In genomic region chr4:28934802-28935201, GRCm38 (mm10) we compare ENCODE assay signal across 15 mouse cellular contexts.
A peak's percentile ranks its signal among the peaks of the same experiment; 100 is the strongest.
DNase-seq lines count a peak whose midpoint lies in the region; ATAC-seq lines count a peak whose summit lies in the region.
"Had no signal": no experiment of that assay in that cellular context is flagged by ENCODE, and none has a peak within 500 bp of the region (broad histone marks: within the 10 kb centered on the region; RNA-seq: fewer than 3 reads in every experiment).

No protein-coding gene starts in this region.

- peak; percentile 37; the same call in 1 of the 2 replicates for ATAC-seq in hindbrain, embryonic 16.5 days
- ATAC-seq: inflammation-experienced regulatory T-cells, adult 6 months had no signal

- DNase-seq in embryo, embryonic 10 days (ENCODE audit: low spot score) = peak; percentile 10
- no peak for DNase-seq in embryo, embryonic 9.5 days (ENCODE audit: extremely low spot score)
- DNase-seq in left cerebral cortex, postnatal 4 days = peak; percentile 4
- no peak for DNase-seq in left cerebral cortex, adult 8-10 months (ENCODE audit: low spot score in 2 of 2)
- DNase-seq in embryo, embryonic 10.5 days (ENCODE audit: low spot score) = peak; percentile 25
- no peak for DNase-seq in lung, postnatal 14 days
- DNase-seq in thymus, postnatal 10 days (ENCODE audit: low spot score in 2 of 2) = no peak
- DNase-seq: cerebellum, adult 9-10 months; gastrocnemius, postnatal 36 days; lung, adult 2 months had no signal

- no peak overlapping the region for H3K27ac ChIP-seq in hindbrain, embryonic 16.5 days (ENCODE audit: low read depth, low read length)
- H3K27ac ChIP-seq: embryonic facial prominence, embryonic 15.5 days; heart, embryonic 15.5 days; left cerebral cortex, adult 2 months had no signal

- no peak overlapping the region for H3K4me3 ChIP-seq in hindbrain, embryonic 16.5 days (ENCODE audit: low read length)
- H3K4me3 ChIP-seq: embryonic facial prominence, embryonic 15.5 days; heart, embryonic 15.5 days had no signal

- H3K9me3 ChIP-seq in hindbrain, embryonic 16.5 days (ENCODE audit: control insufficient read depth, low read length) = no peaks in the 10 kb centered on the region
- H3K9me3 ChIP-seq: embryonic facial prominence, embryonic 15.5 days; heart, embryonic 15.5 days had no signal

- H3K36me3 ChIP-seq in hindbrain, embryonic 16.5 days (ENCODE audit: control insufficient read depth, insufficient read depth, low read length) = no peaks in the 10 kb centered on the region
- H3K36me3 ChIP-seq: embryonic facial prominence, embryonic 15.5 days; heart, embryonic 15.5 days had no signal

- 22% methylated on average over 10 of the region's 10 CpGs for WGBS in hindbrain, embryonic 16.5 days

- peak overlapping the region; percentile 32 for H3K4me2 ChIP-seq in hindbrain, embryonic 16.5 days (ENCODE audit: low read length)
- H3K4me2 ChIP-seq: embryonic facial prominence, embryonic 15.5 days; heart, embryonic 15.5 days had no signal

- no peak overlapping the region for H3K9ac ChIP-seq in hindbrain, embryonic 16.5 days (ENCODE audit: low read depth, low read length)
- H3K9ac ChIP-seq: embryonic facial prominence, embryonic 15.5 days; heart, embryonic 15.5 days had no signal

- no peaks in the 10 kb centered on the region for H3K27me3 ChIP-seq in hindbrain, embryonic 16.5 days (replicated peaks; ENCODE audit: control insufficient read depth, insufficient read depth, low read length)
- H3K27me3 ChIP-seq: embryonic facial prominence, embryonic 15.5 days; heart, embryonic 15.5 days had no signal

- peaks cover 5% of the 10 kb centered on the region; the same call in 1 of the 2 replicates for H3K4me1 ChIP-seq in hindbrain, embryonic 16.5 days (ENCODE audit: control insufficient read depth, insufficient read depth, low read depth, low read length)
- H3K4me1 ChIP-seq: embryonic facial prominence, embryonic 15.5 days had no signal

- intact Hi-C loops in left cerebral cortex, postnatal 4 days (cut with DNase I) = loop anchor here (10.0 kb wide), 1 partner anchor 120 kb away; the partner anchor contains the start of gene Epha7

Comparison
In these comparisons a context has a peak if more than half of its experiments do, and no peak if none do; other contexts are left out.
1. DNase-seq: peak in embryo, embryonic 10 days (single experiment), left cerebral cortex, postnatal 4 days (single experiment) and embryo, embryonic 10.5 days (single experiment); none in embryo, embryonic 9.5 days (single experiment), left cerebral cortex, adult 8-10 months (0 of 2), lung, postnatal 14 days (single experiment) and thymus, postnatal 10 days (0 of 2).